Mouse (Mus musculus): Measurements from ENCODE around the gene Tnks1bp1. TPM values are rescaled to one million over a fixed set of nuclear protein-coding genes. Genes with fewer than 3 reads are reported as not detected.

The Tnks1bp1 gene
- total RNA-seq (2023), result 9.2 and 14.0 TPM in 2 replicates

GRCm38 (mm10) chr2:85047596-85048167 lies at the start of gene Tnks1bp1:
TSS of gene Tnks1bp1 (plus strand) at chr2:85048022.

GRCm38 (mm10) chr2:85037047-85038026 lies 10.5 kb upstream of the Tnks1bp1 start, which contains the start of the genes Ssrp1 and P2rx3:
TSS of gene Ssrp1 (plus strand) at chr2:85037234.
TSS of gene P2rx3 (minus strand) at chr2:85037462.

Other genes starting within 250 kb of the Tnks1bp1 start
- gene Ube2l6, start 249.2 kb upstream of the Tnks1bp1 start, total RNA-seq (2023), result 18.2 and 19.2 TPM in 2 replicates
- gene Smtnl1, start 225.4 kb upstream of the Tnks1bp1 start, total RNA-seq (2023), result not detected in 2 replicates
- gene Timm10, start 221.0 kb upstream of the Tnks1bp1 start, total RNA-seq (2023), result 4.4 and 4.5 TPM in 2 replicates
- gene Slc43a1, start 209.2 kb upstream of the Tnks1bp1 start, total RNA-seq (2023), result 1.0 and 2.2 TPM in 2 replicates
- gene Rtn4rl2, start 161.3 kb upstream of the Tnks1bp1 start, total RNA-seq (2023), result not detected in 2 replicates
- 31.5 and 38.8 TPM in 2 replicates for gene Slc43a3, start 111.4 kb upstream of the Tnks1bp1 start, total RNA-seq (2023)
- gene Prg2, start 67.6 kb upstream of the Tnks1bp1 start, total RNA-seq (2023), result 23.3 and 29.1 TPM in 2 replicates
- gene Prg3, start 59.8 kb upstream of the Tnks1bp1 start, total RNA-seq (2023), result 0.69 and 1.8 TPM in 2 replicates
- 74.8 and 88.8 TPM in 2 replicates for gene Ssrp1, start 10.8 kb upstream of the Tnks1bp1 start, total RNA-seq (2023)
- gene P2rx3, start 10.6 kb upstream of the Tnks1bp1 start, total RNA-seq (2023), result 0.41 TPM in 1 of 2 replicates, not detected in the other
- gene Aplnr, start 88.2 kb downstream of the Tnks1bp1 start, total RNA-seq (2023), result 2.1 and 3.6 TPM in 2 replicates
- gene Lrrc55, start 149.2 kb downstream of the Tnks1bp1 start, total RNA-seq (2023), result not detected in 2 replicates

Measured in neutrophil, adult 65 days (primary cell).